Mouse (Mus musculus) liver, postnatal 0 days (tissue): ENCODE results near the gene Themis.

Experiments
- CTCF ChIP-seq: sonication (generic); IDR thresholded peaks from 2 replicates; pipeline ENCODE4 v1.5.1; 2016; ENCODE audit warnings: antibody characterized with exemption, low read depth
- EP300 ChIP-seq: IDR thresholded peaks from 2 replicates; pipeline ENCODE4 v1.6.1; 2016; ENCODE audit warnings: antibody characterized with exemption, low read depth, mild to moderate bottlenecking

DNA sequence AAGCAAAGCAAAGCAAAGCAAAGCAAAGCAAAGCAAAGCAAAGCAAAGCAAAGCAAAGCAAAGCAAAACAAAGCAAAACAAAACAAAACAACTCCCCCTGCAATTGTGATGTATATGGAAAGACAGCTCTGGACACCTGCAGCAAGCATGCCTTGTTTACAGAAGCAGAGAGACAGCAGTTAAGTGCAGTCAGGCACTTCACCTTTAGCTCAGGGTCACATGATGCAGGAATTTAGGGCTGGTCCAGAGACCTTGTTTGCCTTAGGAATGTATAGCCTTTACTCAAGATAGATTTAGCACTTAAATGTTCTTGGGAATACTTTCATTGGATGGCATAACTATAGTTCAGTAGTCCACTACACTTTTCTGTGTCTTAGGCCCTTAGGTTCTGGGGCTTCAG is 32.1 kb upstream of the Themis start:
- TF ChIP-seq EP300 = no peak
- TF ChIP-seq CTCF = no peak
